Mouse (Mus musculus): ENCODE data around the gene Filip1l. TPM values are rescaled to one million over a fixed set of nuclear protein-coding genes. Genes with fewer than 3 reads are reported as not detected.

Gene Filip1l
- polyA plus RNA-seq, 1 experiment from 2014 or later, result 34.0 TPM

DNA sequence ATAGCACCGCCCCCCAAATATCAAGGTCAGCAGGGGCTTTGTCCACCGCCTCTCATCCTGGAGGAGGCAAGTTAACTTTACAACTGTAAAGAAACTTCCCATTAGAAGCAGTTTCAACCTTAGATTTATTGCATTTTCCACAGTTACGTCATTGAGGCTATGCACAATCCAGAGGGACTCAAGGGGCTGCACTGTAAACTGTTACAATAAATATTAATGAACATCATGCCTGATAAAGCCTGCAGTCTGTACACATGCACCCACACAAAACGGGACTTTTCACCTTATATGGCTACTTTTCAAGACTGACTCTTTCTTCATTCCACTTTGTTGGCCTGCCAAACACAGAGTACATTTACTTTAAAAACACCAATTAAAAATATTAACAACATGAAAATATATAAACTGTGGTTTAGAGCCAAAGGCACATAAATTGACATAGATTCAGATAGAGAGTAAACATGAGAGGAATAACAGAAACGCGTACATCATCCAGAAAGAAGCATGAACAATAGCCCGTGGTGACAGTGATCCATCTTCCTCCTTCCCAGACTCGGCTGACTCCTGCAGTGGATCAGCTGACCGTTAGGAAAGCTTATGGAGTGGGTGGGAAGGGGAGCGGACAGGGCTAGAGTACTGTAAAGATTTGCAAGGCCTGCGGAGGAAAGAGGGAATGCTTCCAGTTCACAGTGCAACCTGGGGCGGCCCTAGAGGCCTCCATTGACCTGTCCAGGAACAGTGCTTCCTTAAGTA lies 131.3 kb downstream of the Filip1l start:
- peak overlapping the region; percentile 76 for H3K27ac ChIP-seq
- H3K9ac ChIP-seq, result no peak overlapping the region
- H3K4me2 ChIP-seq (replicated peaks), result no peak overlapping the region
- no peaks in the 10 kb centered on the region for H3K9me3 ChIP-seq
- H3K4me3 ChIP-seq (replicated peaks), result no peak overlapping the region
- H3K4me1 ChIP-seq (replicated peaks), result 0 out of 2 replicates have a peak, but pooled peaks cover 3% of the 10 kb centered on the region
- ATAC-seq, result peak; percentile 79
- no peaks in the 10 kb centered on the region for H3K27me3 ChIP-seq (replicated peaks)
- no peaks in the 10 kb centered on the region for H3K36me3 ChIP-seq
- WGBS, result 42% methylated on average over 12 of the region's 12 CpGs

DNA sequence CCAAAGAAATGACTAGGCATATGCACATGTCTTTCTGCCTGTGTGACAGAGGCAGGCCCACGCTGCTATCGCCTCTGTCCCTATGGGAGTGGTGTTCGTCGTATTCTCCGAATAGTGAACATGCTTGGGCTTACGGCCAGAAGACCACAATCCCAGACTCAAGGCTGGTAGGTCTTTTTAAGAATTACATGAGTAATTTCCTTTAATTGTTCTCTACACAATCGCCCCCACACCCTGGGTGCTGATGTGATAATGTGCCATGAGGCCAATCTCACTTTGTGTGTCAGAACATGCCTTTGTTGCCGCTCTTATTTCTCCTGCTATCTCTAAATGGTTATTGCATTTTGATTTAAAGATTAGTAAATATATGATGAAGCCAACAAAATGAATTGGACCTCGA lies 132.4 kb downstream of the Filip1l start:
- Histone ChIP-seq H3K9me3 (no peaks in the 10 kb centered on the region), H3K4me1 (replicated peaks) (0 out of 2 replicates have a peak, but pooled peaks cover 3% of the 10 kb centered on the region), H3K27me3 (replicated peaks) (no peaks in the 10 kb centered on the region), H3K36me3 (no peaks in the 10 kb centered on the region), H3K4me3 (replicated peaks) (no peak overlapping the region), H3K27ac (no peak overlapping the region), H3K9ac (no peak overlapping the region), H3K4me2 (replicated peaks) (no peak overlapping the region)
- ATAC-seq, result no peak
- WGBS, result 73% methylated on average over 9 of the region's 9 CpGs

DNA sequence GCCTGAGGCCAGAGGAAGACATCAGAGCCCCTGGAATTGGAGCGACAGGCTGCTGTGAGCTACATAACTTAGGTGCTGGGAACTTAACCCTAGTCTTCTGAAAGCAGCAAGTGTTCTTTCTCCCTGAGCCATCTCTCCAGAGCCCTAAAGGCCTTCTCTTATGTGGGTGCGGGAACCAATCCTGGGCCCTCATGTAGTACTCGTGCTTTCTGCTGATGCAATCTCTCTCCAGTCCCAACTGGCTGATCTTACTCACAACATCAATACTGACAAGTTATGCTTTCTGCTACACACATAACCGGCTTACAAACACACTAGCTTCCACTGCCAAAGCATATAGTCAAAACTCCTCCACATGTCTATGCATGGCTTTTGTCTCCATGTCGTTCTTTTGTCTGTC lies 133.4 kb downstream of the Filip1l start:
- no peaks in the 10 kb centered on the region for H3K9me3 ChIP-seq
- H3K27ac ChIP-seq, result no peak overlapping the region
- no peak overlapping the region for H3K9ac ChIP-seq
- H3K4me1 ChIP-seq (replicated peaks), result 0 out of 2 replicates have a peak, but pooled peaks cover 3% of the 10 kb centered on the region
- H3K4me2 ChIP-seq (replicated peaks), result no peak overlapping the region
- ATAC-seq, result no peak
- no peaks in the 10 kb centered on the region for H3K36me3 ChIP-seq
- no peaks in the 10 kb centered on the region for H3K27me3 ChIP-seq (replicated peaks)
- WGBS, result 86% methylated on average over 5 of the region's 5 CpGs
- no peak overlapping the region for H3K4me3 ChIP-seq (replicated peaks)

DNA sequence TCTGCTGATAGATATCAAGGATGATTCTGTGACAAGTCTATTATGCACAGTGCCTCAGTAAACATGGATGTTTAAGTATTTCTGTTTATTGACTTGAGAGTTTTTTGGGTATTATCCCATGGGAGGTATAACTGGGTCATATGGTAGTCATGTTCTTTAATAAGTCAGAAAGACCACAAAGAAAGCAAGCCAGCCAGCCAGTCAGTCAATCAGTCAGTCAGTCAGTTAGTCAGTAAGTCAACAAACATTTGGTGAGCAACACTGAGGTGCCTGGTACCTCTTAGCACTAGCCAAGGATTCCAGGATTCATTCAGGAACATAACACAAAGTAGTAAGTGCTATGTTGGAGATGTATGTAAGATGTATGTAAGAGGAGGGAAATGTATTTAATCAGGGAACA lies 135.8 kb downstream of the Filip1l start:
- ATAC-seq, result no peak
- 0 out of 2 replicates have a peak, but pooled peaks cover 3% of the 10 kb centered on the region for H3K4me1 ChIP-seq (replicated peaks)
- H3K4me2 ChIP-seq (replicated peaks), result no peak overlapping the region
- no peaks in the 10 kb centered on the region for H3K9me3 ChIP-seq
- no peaks in the 10 kb centered on the region for H3K36me3 ChIP-seq
- H3K4me3 ChIP-seq (replicated peaks), result no peak overlapping the region
- no peak overlapping the region for H3K9ac ChIP-seq
- no peaks in the 10 kb centered on the region for H3K27me3 ChIP-seq (replicated peaks)
- no peak overlapping the region for H3K27ac ChIP-seq

DNA sequence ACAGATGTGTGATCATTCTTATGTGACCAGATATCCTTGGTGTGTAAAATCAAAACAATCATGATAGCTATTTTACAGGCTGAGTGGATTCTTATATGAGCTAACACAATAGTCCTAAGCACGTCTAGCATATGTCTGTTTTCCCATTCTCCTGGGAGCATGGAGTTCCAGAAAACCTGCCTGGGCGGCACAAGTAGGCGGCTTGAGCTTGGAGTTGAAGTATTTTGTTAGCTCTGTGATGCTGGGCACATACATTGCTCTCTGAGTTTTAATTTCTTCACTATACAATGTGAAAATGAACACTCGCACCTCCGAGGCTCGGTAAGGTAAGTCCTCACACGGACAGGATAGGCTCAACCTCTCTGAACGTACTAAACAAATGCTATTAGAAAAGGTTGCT lies 137.8 kb downstream of the Filip1l start:
- Histone ChIP-seq H3K27me3 (replicated peaks) (no peaks in the 10 kb centered on the region), H3K4me3 (replicated peaks) (no peak overlapping the region), H3K9me3 (no peaks in the 10 kb centered on the region), H3K27ac (no peak overlapping the region), H3K4me1 (replicated peaks) (no peaks in the 10 kb centered on the region), H3K36me3 (no peaks in the 10 kb centered on the region), H3K9ac (no peak overlapping the region), H3K4me2 (replicated peaks) (no peak overlapping the region)
- WGBS, result 94% methylated on average over 8 of the region's 8 CpGs
- ATAC-seq, result no peak

DNA sequence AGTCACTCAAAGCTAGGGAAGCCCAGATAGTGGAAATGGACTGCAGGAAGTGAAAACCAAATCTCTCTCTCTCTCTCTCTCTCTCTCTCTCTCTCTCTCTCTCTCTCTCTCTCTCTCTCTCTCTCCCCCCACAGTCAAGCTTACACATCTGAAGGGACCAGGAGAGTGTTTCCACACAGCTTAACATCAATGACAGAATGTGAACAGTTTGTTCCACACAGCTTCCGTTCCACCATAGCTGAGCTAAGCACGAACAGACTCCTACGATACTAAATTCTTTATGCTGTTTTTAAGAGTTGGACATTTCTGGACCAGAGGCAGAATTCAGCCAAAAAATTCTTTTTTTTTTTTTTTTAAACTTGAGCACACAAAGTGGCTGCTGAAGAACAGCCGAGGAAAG lies 139.0 kb downstream of the Filip1l start:
- no peaks in the 10 kb centered on the region for H3K36me3 ChIP-seq
- no peak overlapping the region for H3K27ac ChIP-seq
- H3K4me3 ChIP-seq (replicated peaks), result no peak overlapping the region
- no peak overlapping the region for H3K4me2 ChIP-seq (replicated peaks)
- 79% methylated on average over 4 of the region's 4 CpGs for WGBS
- no peaks in the 10 kb centered on the region for H3K27me3 ChIP-seq (replicated peaks)
- ATAC-seq, result no peak
- no peak overlapping the region for H3K9ac ChIP-seq
- H3K9me3 ChIP-seq, result no peaks in the 10 kb centered on the region
- H3K4me1 ChIP-seq (replicated peaks), result 0 out of 2 replicates have a peak, but pooled peaks cover 2% of the 10 kb centered on the region

DNA sequence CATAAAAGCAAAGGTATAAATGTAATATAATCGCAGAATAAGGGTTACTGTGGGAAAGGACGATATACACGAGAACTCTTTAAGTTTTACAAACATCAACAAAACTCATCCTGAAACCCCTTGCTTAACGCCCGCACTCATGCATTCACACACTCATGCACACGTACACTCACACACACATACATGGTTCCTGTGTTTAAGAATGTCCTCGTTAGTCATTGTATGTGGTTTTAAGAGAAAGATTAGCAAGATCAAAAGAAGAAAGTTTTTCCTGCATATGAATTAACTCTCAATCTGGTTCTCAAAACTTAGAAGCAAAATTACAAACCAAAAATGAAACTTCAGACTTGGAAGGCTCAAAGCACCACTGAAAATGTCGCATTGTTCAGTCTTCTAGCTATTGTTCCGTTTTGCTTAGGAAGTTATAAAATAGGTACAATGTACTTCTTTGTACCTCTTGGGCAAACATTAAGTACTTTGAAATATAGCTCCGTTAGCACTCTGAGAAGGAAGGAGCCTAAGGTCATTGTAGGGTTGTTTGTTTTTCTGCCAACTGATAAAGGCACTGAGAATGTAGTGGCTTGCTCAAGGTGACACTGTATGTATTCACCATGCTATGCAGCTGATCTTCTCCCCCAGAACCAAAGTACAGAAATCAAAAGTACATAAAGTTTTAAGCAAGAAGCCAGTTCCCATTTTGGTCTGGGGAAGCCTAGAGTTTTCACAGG lies 142.7 kb downstream of the Filip1l start:
- Histone ChIP-seq H3K9me3 (no peaks in the 10 kb centered on the region), H3K27me3 (replicated peaks) (no peaks in the 10 kb centered on the region), H3K36me3 (no peaks in the 10 kb centered on the region), H3K27ac (0 out of 2 replicates have a peak overlapping the region, but pooled peaks have one; percentile 22), H3K9ac (no peak overlapping the region), H3K4me1 (replicated peaks) (0 out of 2 replicates have a peak, but pooled peaks cover 2% of the 10 kb centered on the region), H3K4me3 (replicated peaks) (no peak overlapping the region), H3K4me2 (replicated peaks) (no peak overlapping the region)
- WGBS, result 71% methylated on average over 10 of the region's 10 CpGs
- peak; percentile 82 for ATAC-seq

DNA sequence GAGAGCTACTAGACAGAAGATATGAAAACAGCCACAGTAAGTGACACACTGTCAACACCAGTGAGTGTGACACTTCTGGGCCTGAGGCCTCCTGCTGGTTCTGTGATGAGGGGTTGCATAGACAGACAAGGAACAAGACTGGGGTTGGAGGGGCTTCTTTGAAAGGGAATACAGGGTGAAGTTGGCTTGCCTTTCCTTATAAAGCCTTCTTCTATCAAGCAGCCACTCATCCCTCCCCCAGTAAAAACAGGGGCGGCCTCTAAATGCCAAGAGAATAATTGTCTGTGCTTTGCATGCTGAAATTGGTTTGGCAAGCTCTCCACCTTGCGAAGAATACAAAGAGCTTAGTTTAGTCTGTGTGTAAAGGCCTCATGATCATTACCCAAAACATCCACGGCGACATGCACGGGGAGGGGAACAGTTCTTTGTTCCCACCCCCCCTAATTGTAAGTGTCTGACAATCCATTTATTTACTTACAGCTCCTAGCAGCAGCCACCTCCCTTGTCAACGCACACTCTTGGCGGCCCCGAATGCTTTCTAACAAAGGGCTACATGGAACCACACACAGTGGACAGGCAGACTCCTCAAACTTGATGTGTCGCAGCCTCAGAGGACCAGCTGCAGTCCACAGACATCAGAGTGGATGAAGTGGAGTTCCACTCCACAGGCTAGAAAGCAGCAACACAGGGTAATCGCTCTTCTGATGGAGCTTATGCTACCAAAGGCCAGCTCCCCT lies 143.7 kb downstream of the Filip1l start:
- Histone ChIP-seq H3K9ac (no peak overlapping the region), H3K4me1 (replicated peaks) (0 out of 2 replicates have a peak, but pooled peaks cover 2% of the 10 kb centered on the region), H3K4me3 (replicated peaks) (no peak overlapping the region), H3K36me3 (no peaks in the 10 kb centered on the region), H3K9me3 (no peaks in the 10 kb centered on the region), H3K4me2 (replicated peaks) (no peak overlapping the region), H3K27me3 (replicated peaks) (no peaks in the 10 kb centered on the region), H3K27ac (0 out of 2 replicates have a peak overlapping the region, but pooled peaks have one; percentile 22)
- peak; percentile 23 for ATAC-seq
- 65% methylated on average over 10 of the region's 10 CpGs for WGBS

DNA sequence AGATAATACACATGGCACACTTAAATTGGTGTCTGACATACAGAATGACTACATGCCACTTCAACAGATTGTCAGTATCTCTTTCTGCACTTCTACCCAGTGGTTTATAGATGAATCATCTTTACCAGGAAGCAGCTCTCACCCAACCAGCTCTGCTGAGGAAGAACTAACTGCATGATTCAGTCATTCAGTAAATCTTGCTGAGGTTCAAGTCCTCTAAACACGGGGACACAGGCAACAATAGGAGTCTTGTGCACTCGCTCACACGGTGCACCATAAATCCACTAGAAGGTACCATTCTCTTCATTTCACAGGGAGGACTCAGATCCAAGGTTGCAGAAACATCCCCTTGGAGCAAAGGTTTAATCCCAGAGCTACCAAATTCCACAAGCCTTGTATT lies 148.0 kb downstream of the Filip1l start:
- ATAC-seq, result peak; percentile 78
- WGBS, result 40% methylated on average over 3 of the region's 3 CpGs
- no peak overlapping the region for H3K4me3 ChIP-seq (replicated peaks)

DNA sequence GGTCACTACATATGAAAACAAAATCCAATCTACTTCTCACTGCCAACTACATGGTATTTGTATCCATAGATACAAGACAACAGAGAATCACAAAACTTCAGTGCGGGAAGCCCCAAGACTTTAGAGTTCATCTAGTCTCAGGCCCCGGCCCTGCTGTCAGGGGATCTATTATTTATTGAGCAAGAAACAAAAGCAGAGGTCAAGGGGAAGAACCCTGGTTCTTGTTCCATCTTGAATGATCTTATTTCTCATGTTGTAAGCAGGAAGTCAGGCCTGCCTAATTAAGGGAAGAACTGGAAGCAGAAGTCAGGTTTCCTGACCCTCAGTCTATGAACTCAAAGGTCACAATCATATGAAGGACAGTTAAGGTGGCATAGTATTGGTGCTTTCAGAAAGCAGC lies 149.3 kb downstream of the Filip1l start:
- Histone ChIP-seq H3K36me3 (no peaks in the 10 kb centered on the region), H3K27me3 (replicated peaks) (no peaks in the 10 kb centered on the region), H3K9me3 (no peaks in the 10 kb centered on the region), H3K4me1 (replicated peaks) (no peaks in the 10 kb centered on the region), H3K9ac (no peak overlapping the region), H3K4me3 (replicated peaks) (no peak overlapping the region), H3K27ac (no peak overlapping the region), H3K4me2 (replicated peaks) (no peak overlapping the region)
- ATAC-seq, result no peak
- 41% methylated on average over 2 of the region's 2 CpGs for WGBS

More for the DNA sequence above, 148.0 kb downstream of the Filip1l start:
- H3K4me1 ChIP-seq (replicated peaks), result 0 out of 2 replicates have a peak, but pooled peaks cover 2% of the 10 kb centered on the region
- no peak overlapping the region for H3K4me2 ChIP-seq (replicated peaks)
- H3K27me3 ChIP-seq (replicated peaks), result no peaks in the 10 kb centered on the region
- H3K36me3 ChIP-seq, result no peaks in the 10 kb centered on the region
- H3K9me3 ChIP-seq, result no peaks in the 10 kb centered on the region
- no peak overlapping the region for H3K27ac ChIP-seq
- no peak overlapping the region for H3K9ac ChIP-seq

DNA sequence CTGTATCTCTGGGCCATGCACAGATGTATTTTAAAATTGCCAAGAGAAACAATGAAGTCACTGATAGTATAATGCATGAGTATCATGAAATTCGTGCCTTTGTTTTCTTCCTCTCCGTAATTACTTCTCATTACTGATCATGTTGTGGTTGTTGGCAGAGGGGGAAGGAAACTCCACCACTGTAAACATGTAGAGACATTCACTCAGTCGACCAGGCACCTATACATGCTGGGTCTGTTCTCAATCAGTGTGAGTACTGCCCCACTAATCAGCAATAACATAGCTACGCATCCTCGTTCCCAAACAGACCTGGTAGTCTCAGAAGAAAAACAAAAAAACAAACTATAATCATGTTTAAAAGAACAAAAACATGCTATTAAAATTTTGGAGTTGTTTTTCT lies 149.9 kb downstream of the Filip1l start:
- ATAC-seq, result no peak
- Histone ChIP-seq H3K4me2 (replicated peaks) (no peak overlapping the region), H3K36me3 (no peaks in the 10 kb centered on the region), H3K4me1 (replicated peaks) (no peaks in the 10 kb centered on the region), H3K27me3 (replicated peaks) (no peaks in the 10 kb centered on the region), H3K27ac (no peak overlapping the region), H3K9me3 (no peaks in the 10 kb centered on the region), H3K9ac (no peak overlapping the region), H3K4me3 (replicated peaks) (no peak overlapping the region)
- WGBS, result 66% methylated on average over 5 of the region's 5 CpGs

DNA sequence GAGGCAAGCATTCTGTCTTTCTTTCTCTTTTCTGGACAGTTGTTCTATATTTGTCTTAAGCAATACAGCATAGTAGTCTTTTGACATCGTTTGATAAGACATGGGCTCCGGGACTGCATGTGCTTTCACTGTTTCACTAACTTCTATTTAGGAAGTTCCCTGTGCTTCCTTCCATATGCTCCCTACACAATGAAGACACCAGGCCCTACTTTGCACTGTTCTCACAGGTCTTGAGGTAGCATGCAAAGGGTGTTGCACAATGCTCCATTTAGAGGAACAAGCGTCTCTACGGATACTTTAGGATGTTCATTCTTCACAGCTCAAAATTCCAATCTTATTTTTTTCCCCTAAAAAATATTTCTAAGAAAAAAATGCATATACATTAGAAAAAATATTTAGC lies 151.8 kb downstream of the Filip1l start:
- H3K4me1 ChIP-seq (replicated peaks), result no peaks in the 10 kb centered on the region
- H3K36me3 ChIP-seq, result no peaks in the 10 kb centered on the region
- no peak for ATAC-seq
- H3K27me3 ChIP-seq (replicated peaks), result no peaks in the 10 kb centered on the region
- 87% methylated on average over 4 of the region's 4 CpGs for WGBS
- H3K9me3 ChIP-seq, result no peaks in the 10 kb centered on the region
- H3K4me3 ChIP-seq (replicated peaks), result no peak overlapping the region
- no peak overlapping the region for H3K9ac ChIP-seq
- H3K27ac ChIP-seq, result no peak overlapping the region
- H3K4me2 ChIP-seq (replicated peaks), result no peak overlapping the region
